Mouse (Mus musculus) heart, embryonic 16.5 days (tissue): ENCODE results near the gene 4930426L09Rik. TPM values are rescaled to one million over a fixed set of nuclear protein-coding genes. Genes with fewer than 3 reads are reported as not detected.

Source experiments
- ATAC-seq: fragments of 200-750 bp; cut with Nextera tagmentation; replicated peaks from 2 replicates; pipeline ENCODE4 v1.8.0; 2017; ENCODE audit warnings: moderate number of reproducible peaks; ENCODE audit not compliant: insufficient read depth, low FRiP score; ENCODE audit errors: extremely low read depth
- H3K27ac ChIP-seq: fragments of 300-500 bp; sonication (generic); 2 replicates; pipeline ENCODE4 v1.5.1; 2014; ENCODE audit warnings: mild to moderate bottlenecking, low read length, control low read depth, moderate library complexity
- H3K27me3 ChIP-seq: fragments of 300-500 bp; sonication (generic); 2 replicates; pipeline ENCODE4 v1.6.1; 2014; ENCODE audit warnings: low read length, mixed read lengths; ENCODE audit not compliant: control insufficient read depth, insufficient read depth
- H3K36me3 ChIP-seq: fragments of 300-500 bp; sonication (generic); 2 replicates; pipeline ENCODE4 v1.6.1; 2014; ENCODE audit not compliant: control insufficient read depth, insufficient read depth
- H3K4me1 ChIP-seq: fragments of 300-500 bp; sonication (generic); 2 replicates; pipeline ENCODE4 v1.6.1; 2014; ENCODE audit warnings: low read length, mixed read lengths; ENCODE audit not compliant: control insufficient read depth, insufficient read depth
- H3K4me2 ChIP-seq: fragments of 300-500 bp; sonication (generic); 2 replicates; pipeline ENCODE4 v1.6.1; 2014; ENCODE audit warnings: low read depth, mild to moderate bottlenecking, control low read depth, low read length
- H3K4me3 ChIP-seq: fragments of 300-500 bp; sonication (generic); 2 replicates; pipeline ENCODE4 v1.5.1; 2014; ENCODE audit warnings: mild to moderate bottlenecking, control low read depth, low read length
- H3K9ac ChIP-seq: fragments of 300-500 bp; sonication (generic); 2 replicates; pipeline ENCODE4 v1.6.1; 2014; ENCODE audit warnings: low read length, control low read depth
- H3K9me3 ChIP-seq: fragments of 300-500 bp; sonication (generic); replicated peaks from 2 replicates; pipeline ENCODE4 v1.6.1; 2016; ENCODE audit warnings: low read length; ENCODE audit not compliant: control insufficient read depth
- WGBS: fragments of 180-500 bp; shearing (Covaris S2); extraction: QIAGEN DNeasy Blood & Tissue Kit; methylation state at CpG from one replicate; pipeline ENCODE4 v1.1.7; 2014; 5-methylcytosine and 5-hydroxymethylcytosine counted together
- polyA plus RNA-seq: library from polyadenylated mRNA; unstranded; fragments of >200 nt; fragmentation: Nextera tagmentation; extraction: Ambion mirVana; gene quantifications from 2 replicates; pipeline ENCODE4 v1.2.1, GENCODE M21; 2015

Gene 4930426L09Rik
- polyA plus RNA-seq: 0.09 and 0.30 TPM in 2 replicates

GRCm38 (mm10) chr2:18998054-18998478, at the start of gene 4930426L09Rik, which contains the start of gene Pip4k2a:
Gene 4930426L09Rik, plus strand, starts transcription at chr2:18998343.
Gene Pip4k2a, minus strand, starts transcription at chr2:18998126.
- ATAC-seq: peak; percentile 95
- Histone ChIP-seq H3K9me3 (no peaks in the 10 kb centered on the region), H3K4me2 (peak within 1 kb of the TSS; percentile 92), H3K4me3 (peak within 1 kb of the TSS; percentile 94), H3K27ac (peak within 1 kb of the TSS; percentile 79), H3K27me3 (no peaks in the 10 kb centered on the region), H3K9ac (peak within 1 kb of the TSS; percentile 94), H3K36me3 (no peaks in the 10 kb centered on the region), H3K4me1 (peaks cover 17% of the 10 kb centered on the region)
- 2% methylated on average over 53 of the region's 66 CpGs for WGBS

- whole genome bisulfite sequencing: 70% methylated on average over 7 of the region's 7 CpGs
- H3K9ac ChIP-seq: no peak overlapping the region
Measured at GRCm38 (mm10) chr2:18948741-18949140, 49.4 kb upstream of the 4930426L09Rik start.

GRCm38 (mm10) chr2:18950758-18951157, 47.4 kb upstream of the 4930426L09Rik start:
- Histone ChIP-seq H3K9ac (no peak overlapping the region), H3K4me2 (no peak overlapping the region), H3K9me3 (no peaks in the 10 kb centered on the region), H3K36me3 (no peaks in the 10 kb centered on the region), H3K4me1 (peaks cover 32% of the 10 kb centered on the region), H3K27me3 (no peaks in the 10 kb centered on the region), H3K4me3 (no peak overlapping the region), H3K27ac (no peak overlapping the region)
- ATAC-seq: no peak
- WGBS: 72% methylated on average over 2 of the region's 2 CpGs

More at GRCm38 (mm10) chr2:18948741-18949140, 49.4 kb upstream of the 4930426L09Rik start:
- Histone ChIP-seq H3K36me3 (no peaks in the 10 kb centered on the region), H3K4me1 (peaks cover 30% of the 10 kb centered on the region), H3K4me2 (no peak overlapping the region), H3K9me3 (no peaks in the 10 kb centered on the region), H3K27me3 (no peaks in the 10 kb centered on the region), H3K27ac (no peak overlapping the region), H3K4me3 (no peak overlapping the region)
- no peak for ATAC-seq

GRCm38 (mm10) chr2:18952102-18952673, 46.0 kb upstream of the 4930426L09Rik start:
- H3K4me3 ChIP-seq: no peak overlapping the region
- H3K4me1 ChIP-seq: peaks cover 39% of the 10 kb centered on the region
- H3K9me3 ChIP-seq: no peaks in the 10 kb centered on the region
- 43% methylated on average over 7 of the region's 7 CpGs for WGBS
- H3K27me3 ChIP-seq: no peaks in the 10 kb centered on the region
- no peak overlapping the region for H3K9ac ChIP-seq
- ATAC-seq: no peak
- peak overlapping the region; percentile 25; the same call in 1 of the 2 replicates for H3K27ac ChIP-seq
- H3K36me3 ChIP-seq: no peaks in the 10 kb centered on the region
- H3K4me2 ChIP-seq: peak overlapping the region; percentile 25; the same call in 1 of the 2 replicates

GRCm38 (mm10) chr2:18954422-18954821, 43.7 kb upstream of the 4930426L09Rik start:
- no peaks in the 10 kb centered on the region for H3K36me3 ChIP-seq
- no peak overlapping the region for H3K9ac ChIP-seq
- no peaks in the 10 kb centered on the region for H3K9me3 ChIP-seq
- H3K4me3 ChIP-seq: no peak overlapping the region
- H3K27me3 ChIP-seq: no peaks in the 10 kb centered on the region
- peaks cover 39% of the 10 kb centered on the region for H3K4me1 ChIP-seq
- H3K27ac ChIP-seq: no peak overlapping the region
- no peak for ATAC-seq
- WGBS: 71% methylated on average over 4 of the region's 4 CpGs
- H3K4me2 ChIP-seq: no peak overlapping the region

GRCm38 (mm10) chr2:18955022-18955421, 43.1 kb upstream of the 4930426L09Rik start:
- Histone ChIP-seq H3K36me3 (no peaks in the 10 kb centered on the region), H3K4me1 (peaks cover 39% of the 10 kb centered on the region), H3K9ac (no peak overlapping the region), H3K27me3 (no peaks in the 10 kb centered on the region), H3K27ac (no peak overlapping the region; the same call in 1 of the 2 replicates), H3K4me3 (no peak overlapping the region), H3K9me3 (no peaks in the 10 kb centered on the region), H3K4me2 (no peak overlapping the region)
- 65% methylated on average over 4 of the region's 4 CpGs for WGBS
- ATAC-seq: no peak

- no peaks in the 10 kb centered on the region for H3K36me3 ChIP-seq
- no peak overlapping the region for H3K4me3 ChIP-seq
- peaks cover 45% of the 10 kb centered on the region for H3K4me1 ChIP-seq
- no peak overlapping the region for H3K4me2 ChIP-seq
- ATAC-seq: no peak
- WGBS: 75% methylated on average over 13 of the region's 13 CpGs
- H3K9ac ChIP-seq: no peak overlapping the region
- no peaks in the 10 kb centered on the region for H3K9me3 ChIP-seq
- H3K27me3 ChIP-seq: no peaks in the 10 kb centered on the region
- H3K27ac ChIP-seq: peak overlapping the region; percentile 2; the same call in 1 of the 2 replicates
Measured at GRCm38 (mm10) chr2:18955671-18956070, 42.5 kb upstream of the 4930426L09Rik start.

- H3K27me3 ChIP-seq: no peaks in the 10 kb centered on the region
- no peak overlapping the region for H3K4me3 ChIP-seq
- no peaks in the 10 kb centered on the region for H3K9me3 ChIP-seq
- WGBS: 85% methylated on average over 3 of the region's 3 CpGs
- H3K27ac ChIP-seq: no peak overlapping the region
- peaks cover 47% of the 10 kb centered on the region for H3K4me1 ChIP-seq
- no peak overlapping the region for H3K4me2 ChIP-seq
- no peak for ATAC-seq
- H3K9ac ChIP-seq: no peak overlapping the region
- H3K36me3 ChIP-seq: no peaks in the 10 kb centered on the region
Measured at GRCm38 (mm10) chr2:18956424-18956823, 41.7 kb upstream of the 4930426L09Rik start.

- peak; percentile 74; the same call in 1 of the 2 replicates for ATAC-seq
- Histone ChIP-seq H3K4me3 (no peak overlapping the region), H3K9me3 (no peaks in the 10 kb centered on the region), H3K4me1 (peaks cover 47% of the 10 kb centered on the region), H3K4me2 (peak overlapping the region; percentile 41), H3K9ac (peak overlapping the region; percentile 47; the same call in 1 of the 2 replicates), H3K27me3 (no peaks in the 10 kb centered on the region), H3K27ac (peak overlapping the region; percentile 70), H3K36me3 (no peaks in the 10 kb centered on the region)
- 21% methylated on average over 7 of the region's 7 CpGs for WGBS
Measured at GRCm38 (mm10) chr2:18956945-18957344, 41.2 kb upstream of the 4930426L09Rik start.
